Mouse (Mus musculus): Measurements from ENCODE around the gene Ptges. TPM values are rescaled to one million over a fixed set of nuclear protein-coding genes. Genes with fewer than 3 reads are reported as not detected.

Ptges gene
- 2.5 TPM for polyA plus RNA-seq (2014; fragmentation: Illumina TruSeq; extraction: RNeasy Lipid Tissue Mini Kit (QIAGEN cat#74804); ENCODE audit: low replicate concordance)

GRCm38 (mm10) chr2:30929483-30930045 lies at the start of gene Ptges:
Gene Ptges, minus strand, starts transcription at chr2:30929863.

GRCm38 (mm10) chr2:30967352-30968327 lies 38.0 kb upstream of the Ptges start, which contains the start of gene Tor1a:
Gene Tor1a, minus strand, starts transcription at chr2:30967933.

GRCm38 (mm10) chr2:30952824-30953490 lies 23.3 kb upstream of the Ptges start, which contains the start of gene Tor1b:
Gene Tor1b, plus strand, starts transcription at chr2:30952959.

Other genes starting within 250 kb of the Ptges start
- gene 1700001O22Rik, start 126.2 kb downstream of the Ptges start, polyA plus RNA-seq (2014; fragmentation: Illumina TruSeq; extraction: RNeasy Lipid Tissue Mini Kit (QIAGEN cat#74804); ENCODE audit: low replicate concordance): not detected
- not detected for gene Ntmt1, start 122.0 kb downstream of the Ptges start, polyA plus RNA-seq (2014; fragmentation: Illumina TruSeq; extraction: RNeasy Lipid Tissue Mini Kit (QIAGEN cat#74804); ENCODE audit: low replicate concordance)
- not detected for gene Asb6, start 99.5 kb downstream of the Ptges start, polyA plus RNA-seq (2014; fragmentation: Illumina TruSeq; extraction: RNeasy Lipid Tissue Mini Kit (QIAGEN cat#74804); ENCODE audit: low replicate concordance)
- gene Prrx2, start 94.9 kb downstream of the Ptges start, polyA plus RNA-seq (2014; fragmentation: Illumina TruSeq; extraction: RNeasy Lipid Tissue Mini Kit (QIAGEN cat#74804); ENCODE audit: low replicate concordance): not detected
- 12.5 TPM for gene Tor1b, start 23.1 kb upstream of the Ptges start, polyA plus RNA-seq (2014; fragmentation: Illumina TruSeq; extraction: RNeasy Lipid Tissue Mini Kit (QIAGEN cat#74804); ENCODE audit: low replicate concordance)
- 8.4 TPM for gene Tor1a, start 38.1 kb upstream of the Ptges start, polyA plus RNA-seq (2014; fragmentation: Illumina TruSeq; extraction: RNeasy Lipid Tissue Mini Kit (QIAGEN cat#74804); ENCODE audit: low replicate concordance)
- gene BC005624, start 52.3 kb upstream of the Ptges start, polyA plus RNA-seq (2014; fragmentation: Illumina TruSeq; extraction: RNeasy Lipid Tissue Mini Kit (QIAGEN cat#74804); ENCODE audit: low replicate concordance): 15.5 TPM
- gene Usp20, start 52.4 kb upstream of the Ptges start, polyA plus RNA-seq (2014; fragmentation: Illumina TruSeq; extraction: RNeasy Lipid Tissue Mini Kit (QIAGEN cat#74804); ENCODE audit: low replicate concordance): 0.15 TPM
- 13.5 TPM for gene Fnbp1, start 212.1 kb upstream of the Ptges start, polyA plus RNA-seq (2014; fragmentation: Illumina TruSeq; extraction: RNeasy Lipid Tissue Mini Kit (QIAGEN cat#74804); ENCODE audit: low replicate concordance)
- gene Gpr107, start 222.5 kb upstream of the Ptges start, polyA plus RNA-seq (2014; fragmentation: Illumina TruSeq; extraction: RNeasy Lipid Tissue Mini Kit (QIAGEN cat#74804); ENCODE audit: low replicate concordance): 46.5 TPM

All from small intestine, adult 10 weeks (tissue).